Mouse (Mus musculus) megakaryocyte, embryonic 14.5 days (primary cell): ENCODE data around the gene Aldh16a1. TPM values are rescaled to one million over a fixed set of nuclear protein-coding genes. Genes with fewer than 3 reads are reported as not detected.

Experiments used
- H3K27me3 ChIP-seq: replicated peaks from 2 replicates; pipeline ENCODE3; 2012; ENCODE audit warnings: inconsistent platforms
- H3K36me3 ChIP-seq: replicated peaks from 2 replicates; pipeline ENCODE3; 2012; ENCODE audit warnings: low read length, inconsistent platforms, mixed read lengths
- H3K4me1 ChIP-seq: 2 replicates; pipeline ENCODE4 v1.6.1; 2012; ENCODE audit warnings: inconsistent platforms
- H3K4me3 ChIP-seq: replicated peaks from 2 replicates; pipeline ENCODE3; 2012; ENCODE audit warnings: moderate library complexity, mild to moderate bottlenecking, inconsistent platforms
- H3K9me3 ChIP-seq: 2 replicates; pipeline ENCODE4 v1.6.1; 2012; ENCODE audit warnings: inconsistent platforms
- FLI1 ChIP-seq: IDR thresholded peaks from 2 replicates; pipeline ENCODE4 v1.6.1; 2012; ENCODE audit warnings: low read length, inconsistent platforms, mixed read lengths
- GATA1 ChIP-seq: IDR thresholded peaks from 3 replicates; pipeline ENCODE4 v1.6.1; 2012; ENCODE audit warnings: mixed read lengths, low read length, inconsistent platforms, borderline replicate concordance
- polyA plus RNA-seq: library from polyadenylated mRNA; stranded (reverse); fragments of >175 nt; gene quantifications from 2 replicates; pipeline ENCODE4 v1.2.3, GENCODE M21; 2012; ENCODE audit warnings: low replicate concordance; ENCODE audit not compliant: insufficient read depth

Gene Aldh16a1
- polyA plus RNA-seq, 1 experiment, result 76.4 TPM

DNA sequence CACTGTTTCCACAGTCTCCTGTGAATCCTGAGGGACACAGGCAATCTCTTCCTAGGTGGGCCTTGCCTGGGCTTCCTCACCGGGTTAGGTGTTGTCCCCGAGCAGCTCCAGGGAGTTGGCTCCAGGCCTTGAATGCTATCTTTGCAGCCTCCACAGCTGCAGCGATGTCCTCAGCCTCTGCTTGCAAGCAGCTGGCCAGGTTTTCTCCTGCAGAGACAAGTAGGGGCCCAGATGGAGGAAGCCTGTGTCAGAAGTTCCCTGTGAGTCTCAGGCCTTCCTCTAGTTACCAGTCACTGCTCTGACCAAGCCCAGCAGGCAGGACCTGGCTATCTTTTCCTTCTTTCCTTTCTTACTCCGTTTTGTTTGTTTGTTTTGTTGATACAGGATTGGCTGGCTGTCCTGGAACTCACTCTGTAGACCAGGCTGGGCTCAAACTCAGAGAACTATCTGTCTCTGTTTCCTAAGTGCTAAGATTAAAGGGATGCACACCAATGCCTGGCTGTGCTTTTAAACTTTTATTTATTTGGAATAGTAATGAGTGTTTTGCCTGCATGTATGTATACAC, 5.8 kb downstream of the Aldh16a1 start:
- H3K4me3 ChIP-seq, result no peak overlapping the region
- no peaks in the 10 kb centered on the region for H3K9me3 ChIP-seq
- H3K27me3 ChIP-seq, result peaks cover 19% of the 10 kb centered on the region
- TF ChIP-seq GATA1 (no peak), FLI1 (no peak)
- peaks cover 63% of the 10 kb centered on the region for H3K36me3 ChIP-seq
- H3K4me1 ChIP-seq, result peaks cover 33% of the 10 kb centered on the region

DNA sequence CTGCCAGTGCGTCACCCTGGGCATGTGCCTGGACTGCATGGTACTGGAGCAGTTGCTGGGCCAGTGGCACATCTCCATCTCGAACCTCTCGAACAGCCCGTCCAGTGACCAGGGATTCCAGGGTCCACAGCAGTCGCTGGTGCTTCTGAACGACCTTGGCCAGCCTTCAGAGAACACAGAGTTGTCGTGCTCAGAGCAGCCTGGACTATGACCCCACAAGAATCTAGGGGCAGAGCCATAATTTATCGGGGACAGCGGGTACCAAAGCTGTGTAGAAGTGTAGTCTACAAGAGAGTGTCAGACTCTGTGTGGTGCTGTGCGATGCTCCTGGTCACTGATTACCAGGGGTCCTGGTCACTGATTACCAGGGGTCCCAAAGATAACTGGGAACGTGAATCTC, 6.5 kb downstream of the Aldh16a1 start:
- Histone ChIP-seq H3K9me3 (no peaks in the 10 kb centered on the region), H3K36me3 (peaks cover 70% of the 10 kb centered on the region), H3K27me3 (peaks cover 23% of the 10 kb centered on the region), H3K4me3 (no peak overlapping the region), H3K4me1 (peaks cover 32% of the 10 kb centered on the region)
- TF ChIP-seq FLI1 (no peak), GATA1 (no peak)

DNA sequence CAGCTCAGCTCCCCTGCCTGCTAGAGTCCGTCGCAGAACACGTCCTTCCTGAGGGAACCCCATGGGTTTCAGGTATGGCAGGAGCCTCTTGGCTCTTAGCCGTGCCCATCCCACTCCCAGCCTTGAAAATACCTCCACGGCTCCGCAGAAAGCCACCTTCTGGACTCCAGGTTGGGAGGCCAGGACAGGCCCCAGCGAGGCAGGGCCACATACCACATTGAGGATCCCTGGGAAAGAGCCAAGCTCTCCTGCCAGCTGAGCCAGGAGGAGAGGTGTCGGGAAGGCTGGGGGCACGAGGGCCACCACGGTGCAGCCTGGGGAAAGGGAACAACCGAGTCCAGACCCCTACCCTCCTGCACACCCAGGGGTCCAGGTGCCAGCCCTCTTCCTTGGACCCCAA, 7.1 kb downstream of the Aldh16a1 start:
- H3K4me3 ChIP-seq, result no peak overlapping the region
- TF ChIP-seq FLI1 (no peak), GATA1 (no peak)
- peaks cover 76% of the 10 kb centered on the region for H3K36me3 ChIP-seq
- H3K4me1 ChIP-seq, result peaks cover 38% of the 10 kb centered on the region
- peaks cover 29% of the 10 kb centered on the region for H3K27me3 ChIP-seq
- H3K9me3 ChIP-seq, result no peaks in the 10 kb centered on the region

DNA sequence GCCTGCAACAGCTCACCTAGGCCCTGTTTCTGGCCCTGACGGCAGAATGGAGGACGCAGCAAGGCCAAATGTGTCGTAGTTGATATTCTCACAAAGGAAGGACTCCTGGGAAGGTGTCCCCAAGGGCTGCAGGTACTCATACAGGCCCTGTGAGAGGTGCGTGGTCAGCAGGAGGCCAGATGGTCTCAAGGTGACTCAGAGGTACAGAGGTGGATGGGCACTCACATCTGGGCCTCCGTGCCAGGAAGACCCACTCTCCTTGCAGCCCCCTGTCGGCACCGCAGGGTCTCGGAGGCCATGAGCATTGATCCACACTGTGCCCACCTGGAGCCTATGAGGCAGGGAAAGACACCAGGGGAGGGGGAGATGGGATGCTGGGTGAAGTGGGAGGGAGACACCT, 8.9 kb downstream of the Aldh16a1 start:
- Histone ChIP-seq H3K27me3 (peaks cover 33% of the 10 kb centered on the region), H3K4me3 (no peak overlapping the region), H3K9me3 (no peaks in the 10 kb centered on the region), H3K36me3 (peaks cover 85% of the 10 kb centered on the region), H3K4me1 (peaks cover 46% of the 10 kb centered on the region)
- TF ChIP-seq GATA1 (no peak), FLI1 (no peak)

DNA sequence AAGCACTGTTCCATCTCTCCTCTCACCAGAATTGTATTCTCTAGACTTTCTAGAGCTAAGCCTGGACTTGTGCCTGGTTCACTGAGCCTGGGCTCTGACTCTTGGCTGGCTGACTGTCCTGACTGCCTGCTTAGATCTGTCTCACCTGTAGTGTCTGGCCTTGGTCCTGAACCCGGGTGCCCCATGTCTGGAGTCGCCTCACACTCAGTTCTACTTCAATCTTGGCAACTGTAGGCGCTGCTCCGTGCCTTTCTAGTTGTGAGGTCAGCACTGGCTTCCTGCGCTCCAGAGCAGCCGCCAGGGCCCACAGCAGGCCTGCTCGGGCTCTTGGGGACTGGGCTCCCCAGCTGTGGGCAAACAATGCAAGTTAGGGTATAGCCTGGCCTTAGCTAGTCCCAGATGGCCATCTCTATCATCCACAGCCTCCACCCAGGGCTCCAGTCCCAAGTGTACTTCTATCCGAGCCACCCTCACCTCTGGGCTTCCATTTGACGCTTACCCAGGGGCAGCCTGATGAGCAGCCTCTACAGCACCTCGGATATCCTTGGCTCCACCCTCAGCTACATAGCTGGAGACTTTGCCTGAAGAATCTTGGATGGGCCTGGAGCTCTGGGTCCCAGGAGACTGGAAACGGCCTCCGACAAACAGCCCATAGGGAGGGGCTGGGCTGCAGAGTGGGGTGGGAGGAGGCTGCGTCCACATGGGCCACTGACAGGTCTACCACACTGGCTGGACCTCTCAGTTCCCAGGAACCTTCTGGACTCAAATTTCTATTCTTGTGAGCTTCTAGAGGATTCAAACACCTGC, 9.8 kb downstream of the Aldh16a1 start:
- no peak overlapping the region for H3K4me3 ChIP-seq
- H3K36me3 ChIP-seq, result peaks cover 92% of the 10 kb centered on the region
- H3K27me3 ChIP-seq, result peaks cover 37% of the 10 kb centered on the region
- H3K9me3 ChIP-seq, result peaks cover 4% of the 10 kb centered on the region; the same call in 1 of the 2 replicates
- TF ChIP-seq GATA1, result no peak
- TF ChIP-seq FLI1, result no peak
- H3K4me1 ChIP-seq, result peaks cover 50% of the 10 kb centered on the region

DNA sequence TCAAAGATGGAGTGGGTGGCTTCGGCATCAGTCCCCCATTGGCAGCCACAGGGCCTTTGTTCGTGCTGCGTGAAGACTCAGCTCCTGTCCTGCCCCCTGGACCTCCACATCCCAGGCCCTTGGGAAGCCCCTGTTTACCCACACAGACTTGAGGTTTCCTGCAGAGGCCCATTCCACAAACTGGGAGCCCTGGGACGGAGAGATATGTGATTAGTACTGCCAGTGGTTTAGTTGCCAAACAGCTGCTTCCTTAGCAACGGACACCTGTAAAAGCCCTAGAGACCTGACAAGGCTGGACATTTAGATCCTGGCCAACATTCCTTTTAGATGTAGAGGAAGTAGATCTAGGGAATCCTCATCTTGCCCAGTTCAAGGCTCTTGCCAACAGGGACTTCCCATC, 12.5 kb downstream of the Aldh16a1 start:
- peaks cover 67% of the 10 kb centered on the region for H3K36me3 ChIP-seq
- TF ChIP-seq FLI1 (no peak), GATA1 (no peak)
- peaks cover 65% of the 10 kb centered on the region for H3K4me1 ChIP-seq
- H3K27me3 ChIP-seq, result peaks cover 41% of the 10 kb centered on the region
- H3K4me3 ChIP-seq, result no peak overlapping the region
- peaks cover 5% of the 10 kb centered on the region; the same call in 1 of the 2 replicates for H3K9me3 ChIP-seq

DNA sequence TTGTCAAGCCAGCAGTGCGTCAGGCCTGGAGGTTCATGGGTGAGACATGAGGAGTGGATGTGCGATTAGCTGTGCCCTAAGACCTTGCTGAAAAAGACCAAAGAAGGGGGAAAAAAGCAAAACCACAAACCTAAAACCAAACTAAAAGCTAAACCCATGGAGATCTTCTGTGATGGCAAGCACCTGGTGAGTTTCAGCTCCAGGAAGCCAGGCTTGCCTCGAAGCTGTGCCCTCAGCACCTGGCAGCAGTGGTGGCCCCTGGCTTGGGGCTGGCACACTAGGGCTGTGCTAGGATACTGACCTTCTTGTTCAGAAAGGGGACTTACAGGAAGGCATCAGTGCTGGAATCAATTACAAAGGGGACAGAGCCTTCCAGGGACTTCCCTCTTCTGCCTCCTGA, 13.1 kb downstream of the Aldh16a1 start:
- peaks cover 5% of the 10 kb centered on the region; the same call in 1 of the 2 replicates for H3K9me3 ChIP-seq
- peaks cover 41% of the 10 kb centered on the region for H3K27me3 ChIP-seq
- TF ChIP-seq GATA1, result no peak
- no peak for TF ChIP-seq FLI1
- no peak overlapping the region for H3K4me3 ChIP-seq
- peaks cover 71% of the 10 kb centered on the region for H3K4me1 ChIP-seq
- peaks cover 61% of the 10 kb centered on the region for H3K36me3 ChIP-seq

DNA sequence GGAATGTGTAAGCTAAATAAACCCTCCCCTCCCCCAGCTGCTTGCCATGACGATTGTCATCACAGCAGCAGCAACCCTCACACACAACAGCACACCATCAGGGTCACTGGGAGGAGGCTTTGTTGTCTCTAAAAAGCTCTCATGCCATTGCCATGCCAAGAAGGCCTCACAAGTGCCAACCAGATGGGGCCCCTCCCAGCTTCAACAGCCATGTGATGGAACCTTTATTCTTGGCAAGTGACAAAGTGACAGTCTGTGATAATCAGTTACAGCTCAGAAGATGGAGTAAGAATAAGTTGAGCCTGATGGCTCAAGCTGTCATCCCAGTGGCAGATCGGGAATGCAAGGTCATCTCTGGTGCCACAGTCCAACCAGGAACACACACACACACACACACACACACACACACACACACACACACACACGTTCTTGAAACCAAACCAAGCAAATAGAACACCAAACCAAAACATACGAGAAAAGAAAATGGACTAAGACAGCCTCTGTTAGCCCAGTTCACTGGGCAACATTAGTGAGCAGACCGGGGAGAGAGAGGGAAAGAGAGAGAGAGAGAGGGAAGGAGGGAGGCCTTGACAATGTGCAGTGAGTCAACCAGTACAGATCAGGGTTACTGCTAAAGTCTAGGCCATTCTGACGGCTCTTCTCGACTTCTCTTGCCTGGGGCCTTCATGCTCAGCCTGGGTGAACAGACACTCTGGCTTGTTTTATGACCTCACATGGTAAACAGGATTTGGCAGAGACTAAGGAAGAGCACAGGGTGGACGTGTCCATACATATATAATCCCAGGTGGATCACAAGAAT, 14.3 kb downstream of the Aldh16a1 start:
- Histone ChIP-seq H3K36me3 (peaks cover 49% of the 10 kb centered on the region), H3K4me1 (peaks cover 74% of the 10 kb centered on the region), H3K4me3 (no peak overlapping the region), H3K9me3 (peaks cover 5% of the 10 kb centered on the region; the same call in 1 of the 2 replicates), H3K27me3 (peaks cover 32% of the 10 kb centered on the region)
- TF ChIP-seq FLI1 (no peak), GATA1 (no peak)

DNA sequence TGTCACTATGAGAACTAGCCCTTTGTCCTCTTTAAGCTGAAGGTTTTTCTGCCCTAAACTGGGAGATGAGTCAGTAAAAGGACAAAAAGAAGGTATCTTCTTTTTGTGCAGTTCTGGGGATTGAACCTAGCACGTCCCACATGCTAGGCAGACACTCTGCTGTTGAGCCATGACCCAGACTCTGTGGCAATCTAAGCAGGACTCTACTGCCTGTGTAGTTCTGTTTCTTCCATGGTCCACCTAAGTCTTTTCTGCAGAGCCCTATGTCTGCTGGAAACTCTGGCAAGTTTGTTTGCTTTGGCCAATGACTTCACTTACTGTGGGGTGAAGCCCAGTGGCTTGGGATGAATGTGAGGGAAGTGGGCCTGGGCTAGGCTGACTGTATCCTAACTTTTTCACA, 16.0 kb downstream of the Aldh16a1 start:
- TF ChIP-seq GATA1, result no peak
- TF ChIP-seq FLI1, result no peak
- Histone ChIP-seq H3K36me3 (peaks cover 43% of the 10 kb centered on the region), H3K4me1 (peaks cover 91% of the 10 kb centered on the region), H3K27me3 (peaks cover 26% of the 10 kb centered on the region), H3K9me3 (peaks cover 6% of the 10 kb centered on the region), H3K4me3 (no peak overlapping the region)
